Mouse (Mus musculus) testis, adult 2 months (tissue): Measurements from ENCODE around the gene Il12rb1. TPM values are rescaled to one million over a fixed set of nuclear protein-coding genes. Genes with fewer than 3 reads are reported as not detected.
A peak's percentile ranks its signal among the peaks of the same experiment; 100 is the strongest.

Source experiments
- H3K27ac ChIP-seq: fragments of 200-500 bp; 2 replicates; pipeline ENCODE4 v1.5.1; 2012; ENCODE audit warnings: low read depth, low read length; ENCODE audit not compliant: control insufficient read depth, insufficient read depth
- H3K27me3 ChIP-seq: fragments of 200-500 bp; 2 replicates; pipeline ENCODE4 v1.6.1; 2012; ENCODE audit warnings: mild to moderate bottlenecking, low read length, moderate library complexity; ENCODE audit not compliant: control insufficient read depth, insufficient read depth
- H3K36me3 ChIP-seq: fragments of 200-500 bp; 2 replicates; pipeline ENCODE4 v1.6.1; 2012; ENCODE audit warnings: mild to moderate bottlenecking, low read length; ENCODE audit not compliant: control insufficient read depth, insufficient read depth
- H3K4me1 ChIP-seq: fragments of 200-500 bp; 2 replicates; pipeline ENCODE4 v1.6.1; 2012; ENCODE audit warnings: low read length; ENCODE audit not compliant: control insufficient read depth, insufficient read depth
- H3K4me3 ChIP-seq: fragments of 200-500 bp; 2 replicates; pipeline ENCODE4 v1.5.1; 2012; ENCODE audit warnings: low read depth, mild to moderate bottlenecking, low read length, moderate library complexity, mixed read lengths; ENCODE audit not compliant: control insufficient read depth
- CTCF ChIP-seq: fragments of 200-500 bp; IDR thresholded peaks from 2 replicates; pipeline ENCODE4 v1.5.1; 2012; ENCODE audit warnings: low read depth, mild to moderate bottlenecking, inconsistent platforms, low read length, moderate library complexity; ENCODE audit not compliant: control insufficient read depth, insufficient read depth, insufficient replicate concordance
- POLR2A ChIP-seq: fragments of 200-500 bp; IDR thresholded peaks from 2 replicates; pipeline ENCODE4 v1.6.1; 2012; ENCODE audit warnings: low read depth, mild to moderate bottlenecking, inconsistent platforms, low read length, moderate library complexity; ENCODE audit not compliant: control insufficient read depth
- polyA plus RNA-seq: library from polyadenylated mRNA; depleted of rRNA; stranded (reverse); fragments of >200 nt; gene quantifications from 2 replicates; pipeline ENCODE4 v1.2.3, GENCODE M21; 2012

The Il12rb1 gene
- polyA plus RNA-seq, 1 experiment: 0.40 TPM

DNA sequence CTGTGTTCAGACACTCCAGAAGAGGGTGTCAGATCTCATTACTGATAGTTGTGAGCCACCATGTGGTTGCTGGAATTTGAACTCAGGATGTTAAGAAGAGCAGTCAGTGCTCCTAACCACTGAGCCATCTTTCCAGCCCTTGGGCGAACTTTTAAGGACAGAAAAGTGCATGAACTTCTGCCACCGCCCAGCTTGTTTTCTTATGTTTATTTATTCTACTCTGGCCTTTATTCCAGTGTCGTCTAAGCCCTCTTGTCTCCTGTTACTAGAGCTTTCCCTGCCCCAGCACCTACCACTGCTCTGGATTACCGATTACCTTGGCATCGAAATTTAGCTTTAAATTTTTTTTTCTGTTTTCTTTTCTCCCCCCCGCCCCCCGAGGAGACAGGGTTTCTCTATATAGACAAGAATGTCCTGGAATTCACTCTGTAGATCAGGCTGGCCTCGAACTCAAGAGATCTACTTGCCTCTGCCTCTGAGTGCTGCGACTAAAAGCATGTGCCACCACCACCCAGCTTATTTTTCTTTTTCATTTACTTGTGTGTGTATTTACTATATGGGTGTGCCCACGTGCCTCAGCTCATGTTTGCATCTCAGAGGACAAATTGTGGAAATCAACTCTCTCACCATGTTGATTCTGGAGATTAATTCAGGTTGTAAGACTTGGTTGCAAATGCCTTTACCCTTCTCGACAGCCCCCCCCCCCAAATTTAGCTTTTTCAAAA, 5.3 kb upstream of the Il12rb1 start:
- Histone ChIP-seq H3K36me3 (no peaks in the 10 kb centered on the region), H3K27ac (no peak overlapping the region), H3K27me3 (no peaks in the 10 kb centered on the region; the same call in 1 of the 2 replicates), H3K4me3 (no peak overlapping the region), H3K4me1 (peaks cover 12% of the 10 kb centered on the region)
- TF ChIP-seq POLR2A: no peak
- TF ChIP-seq CTCF: no peak

DNA sequence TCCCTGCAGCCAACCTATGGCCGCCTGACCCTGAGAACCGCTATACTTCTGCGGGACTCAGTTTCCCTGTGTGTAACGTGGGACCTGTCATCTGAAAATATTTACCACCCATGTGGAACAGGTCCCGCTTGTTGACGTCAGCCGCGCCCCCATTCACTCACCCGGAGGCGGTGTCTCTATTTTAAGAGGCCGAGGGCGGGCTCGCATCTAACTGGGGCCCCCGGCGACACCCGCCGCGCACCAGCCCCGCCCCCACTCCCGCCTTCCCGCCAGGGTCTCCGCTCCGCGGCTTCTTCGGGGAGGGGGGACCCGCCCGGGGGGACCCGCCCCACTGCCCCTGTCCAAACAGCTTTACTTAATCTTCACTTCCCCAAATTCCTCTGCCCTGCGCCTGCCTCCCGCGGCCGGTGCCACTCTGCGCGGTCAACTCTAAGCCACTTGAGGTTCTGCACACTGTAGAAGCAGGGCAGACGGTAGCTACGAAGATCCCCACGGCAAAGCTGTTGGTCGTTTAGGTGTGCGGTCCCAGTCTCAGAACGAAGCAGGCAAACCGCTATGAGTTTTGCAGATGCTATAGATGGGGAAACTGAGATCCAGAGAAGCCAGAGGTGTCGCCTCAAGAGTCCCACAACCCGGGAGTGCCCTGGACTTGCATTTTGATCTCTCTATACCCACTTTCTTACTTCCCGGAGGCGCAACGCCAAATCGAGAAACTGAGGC, 4.3 kb upstream of the Il12rb1 start:
- TF ChIP-seq POLR2A (no peak), CTCF (no peak)
- Histone ChIP-seq H3K4me3 (peak overlapping the region; percentile 84), H3K36me3 (no peaks in the 10 kb centered on the region), H3K4me1 (peaks cover 10% of the 10 kb centered on the region), H3K27me3 (no peaks in the 10 kb centered on the region; the same call in 1 of the 2 replicates), H3K27ac (no peak overlapping the region)

DNA sequence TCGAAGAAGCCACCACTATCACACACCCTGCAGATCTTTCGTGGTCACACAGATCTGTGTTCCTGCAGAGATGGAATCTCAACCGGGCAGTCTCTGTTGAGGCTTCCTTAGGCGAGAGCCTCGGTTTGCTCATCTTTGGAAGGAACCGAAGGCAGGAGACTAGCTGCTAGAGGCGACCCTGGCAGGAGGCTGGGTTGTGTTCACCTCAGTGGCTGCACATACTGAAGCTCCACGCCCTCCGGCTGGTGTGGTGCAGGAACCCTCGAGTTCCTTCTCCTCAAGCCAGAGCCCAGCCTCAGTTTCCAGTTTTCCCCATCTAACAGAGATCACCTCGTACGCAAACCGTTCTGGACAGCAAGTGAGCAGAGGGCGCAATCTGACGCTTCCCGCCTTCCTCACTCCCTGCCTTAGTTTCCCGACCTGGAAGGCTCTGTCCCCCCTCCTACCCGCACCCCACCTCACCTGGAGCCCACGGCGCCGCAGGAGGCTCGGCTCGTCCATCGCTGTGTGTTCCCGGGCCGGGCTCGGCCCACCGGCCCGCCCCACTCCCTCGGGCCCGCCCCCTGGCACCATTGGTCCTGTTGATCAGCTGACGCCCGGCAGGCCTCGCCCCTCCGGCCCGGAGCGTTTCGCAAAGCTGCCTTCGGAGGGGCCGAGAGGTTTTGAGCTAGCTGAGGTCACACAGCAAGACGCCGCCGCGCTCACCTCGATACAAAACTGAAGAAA, 3.6 kb upstream of the Il12rb1 start, which contains the start of gene Mast3:
Gene Mast3 (minus strand): TSS at position 574 of the 726 bp plus-strand sequence.
- TF ChIP-seq POLR2A: peak; percentile 15; the same call in 1 of the 2 replicates
- TF ChIP-seq CTCF: no peak
- H3K4me3 ChIP-seq: peak within 1 kb of the TSS; percentile 84
- no peaks in the 10 kb centered on the region for H3K36me3 ChIP-seq
- H3K27me3 ChIP-seq: no peaks in the 10 kb centered on the region; the same call in 1 of the 2 replicates
- peaks cover 10% of the 10 kb centered on the region for H3K4me1 ChIP-seq
- no peak within 1 kb of the TSS for H3K27ac ChIP-seq

DNA sequence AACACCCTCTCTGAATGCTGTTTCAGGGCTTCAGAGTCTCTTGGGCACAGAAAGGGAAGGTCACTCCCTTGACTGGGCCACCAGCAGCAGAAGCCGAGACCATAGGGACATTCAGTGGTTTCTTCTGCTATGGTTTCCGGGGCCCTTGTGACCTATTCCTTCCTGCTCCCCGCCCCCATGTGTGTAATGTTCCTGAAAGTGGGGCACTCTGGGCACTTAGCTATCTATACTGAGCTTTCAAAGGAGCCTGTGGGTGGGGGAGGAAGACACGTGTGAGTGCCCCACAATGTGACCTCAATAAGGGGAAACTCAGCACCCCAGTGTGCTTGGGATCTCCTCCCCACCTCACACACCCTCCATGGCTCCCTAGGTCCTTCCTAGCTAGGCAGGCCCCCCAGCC, 1.7 kb upstream of the Il12rb1 start:
- H3K4me3 ChIP-seq: no peak overlapping the region
- H3K4me1 ChIP-seq: peaks cover 10% of the 10 kb centered on the region
- no peaks in the 10 kb centered on the region for H3K36me3 ChIP-seq
- no peak for TF ChIP-seq POLR2A
- TF ChIP-seq CTCF: no peak
- H3K27me3 ChIP-seq: no peaks in the 10 kb centered on the region; the same call in 1 of the 2 replicates
- H3K27ac ChIP-seq: no peak overlapping the region

DNA sequence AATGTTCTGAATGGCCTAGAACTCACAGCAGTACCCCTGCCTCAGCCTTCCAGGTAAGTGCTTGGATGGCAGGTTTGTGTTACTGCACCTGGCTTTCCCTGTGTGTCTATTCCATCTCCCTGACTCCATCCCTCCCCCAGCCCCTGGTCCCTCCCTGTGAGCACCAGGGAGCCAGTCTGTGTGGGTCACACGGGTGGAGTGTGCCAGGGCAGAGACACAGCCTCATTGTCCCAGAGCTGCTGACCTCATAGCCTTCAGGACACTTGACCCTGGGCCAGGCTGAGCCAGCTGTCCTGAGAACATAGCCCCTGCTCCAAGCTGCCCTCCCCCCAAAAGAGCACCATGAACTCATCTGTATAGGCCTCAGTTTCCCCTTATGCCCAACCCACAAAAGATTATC, 945 bp upstream of the Il12rb1 start:
- no peak overlapping the region for H3K27ac ChIP-seq
- no peaks in the 10 kb centered on the region for H3K36me3 ChIP-seq
- H3K27me3 ChIP-seq: no peaks in the 10 kb centered on the region; the same call in 1 of the 2 replicates
- peaks cover 9% of the 10 kb centered on the region for H3K4me1 ChIP-seq
- TF ChIP-seq POLR2A (no peak), CTCF (no peak)
- H3K4me3 ChIP-seq: no peak overlapping the region

DNA sequence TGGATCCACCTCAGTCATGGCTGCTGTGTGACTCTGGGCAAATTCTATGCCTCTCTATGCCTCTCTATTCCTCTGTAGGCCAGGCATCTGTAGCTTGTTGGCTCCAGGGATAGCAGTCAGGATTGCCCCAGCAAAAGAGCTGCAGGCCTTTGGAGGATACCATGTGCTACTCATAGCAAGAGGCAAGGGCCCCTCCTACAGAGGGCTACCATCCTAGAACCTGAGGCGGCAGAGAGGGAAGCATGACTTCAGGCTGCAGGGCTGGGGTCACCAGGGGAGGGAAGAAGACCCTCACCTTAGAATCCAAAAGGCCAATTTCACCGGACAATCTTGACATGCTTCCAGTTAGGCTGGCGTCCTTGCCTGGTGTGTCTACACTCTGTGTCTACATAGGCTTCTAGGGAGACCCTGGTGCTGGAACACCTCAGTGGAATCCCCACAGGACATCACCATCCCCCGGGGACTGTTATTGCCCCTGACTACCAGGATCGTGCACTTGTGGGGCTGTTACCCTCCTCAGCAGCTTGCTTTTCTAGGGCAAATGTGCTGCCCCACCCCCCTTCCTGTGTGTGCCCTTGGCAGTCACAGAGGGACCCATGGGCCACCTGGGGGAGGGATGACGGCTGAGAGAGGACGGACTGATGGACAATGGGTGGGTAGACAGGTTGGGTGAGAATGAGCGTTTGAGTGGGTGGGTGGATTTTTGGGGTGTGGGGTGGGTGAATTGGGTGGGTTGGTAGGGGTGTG, 879 bp downstream of the Il12rb1 start:
- Histone ChIP-seq H3K4me3 (no peak overlapping the region), H3K4me1 (peaks cover 4% of the 10 kb centered on the region), H3K36me3 (no peaks in the 10 kb centered on the region), H3K27me3 (no peaks in the 10 kb centered on the region), H3K27ac (no peak overlapping the region)
- TF ChIP-seq POLR2A: no peak
- no peak for TF ChIP-seq CTCF
